Mouse (Mus musculus) cerebral cortex, adult 2 months (tissue): ENCODE measurements around the gene Olfr697.

Experiments used
- WGBS: fragments of 180-500 bp; shearing (Covaris S2); methylation state at CpG from one replicate; pipeline ENCODE4 v1.1.7; 2018; 5-methylcytosine and 5-hydroxymethylcytosine counted together

The Olfr697 gene

GRCm38 (mm10) chr7:106742343-106742742 lies at the start of gene Olfr697:
Olfr697 (minus strand) TSS chr7:106742443.
- WGBS, result 79% methylated on average over 1 of the region's 1 CpGs

GRCm38 (mm10) chr7:106761008-106761407 lies 18.8 kb upstream of the Olfr697 start:
- WGBS, result 92% methylated on average over 2 of the region's 2 CpGs

GRCm38 (mm10) chr7:106758800-106759199 lies 16.6 kb upstream of the Olfr697 start:
- whole genome bisulfite sequencing, result 94% methylated on average over 2 of the region's 2 CpGs

GRCm38 (mm10) chr7:106755297-106755696 lies 13.1 kb upstream of the Olfr697 start, which contains the start of gene Olfr698:
Olfr698 (minus strand) TSS chr7:106755397.

GRCm38 (mm10) chr7:106745811-106746210 lies 3.6 kb upstream of the Olfr697 start:
- WGBS, result 91% methylated on average over 5 of the region's 5 CpGs

GRCm38 (mm10) chr7:106733717-106734116 lies 8.5 kb downstream of the Olfr697 start:
- 69% methylated on average over 2 of the region's 2 CpGs for WGBS

GRCm38 (mm10) chr7:106725654-106726053 lies 16.6 kb downstream of the Olfr697 start:
- 82% methylated on average over 2 of the region's 2 CpGs for WGBS

GRCm38 (mm10) chr7:106716296-106716695 lies 25.9 kb downstream of the Olfr697 start, which contains the start of gene Olfr695:
Olfr695 (minus strand) TSS chr7:106716396.

GRCm38 (mm10) chr7:106711463-106711862 lies 30.8 kb downstream of the Olfr697 start:
- 81% methylated on average over 6 of the region's 6 CpGs for WGBS

GRCm38 (mm10) chr7:106707705-106708104 lies 34.5 kb downstream of the Olfr697 start:
- 88% methylated on average over 10 of the region's 10 CpGs for WGBS

GRCm38 (mm10) chr7:106696891-106697290 lies 45.4 kb downstream of the Olfr697 start:
- WGBS, result 68% methylated on average over 1 of the region's 1 CpGs

- 79% methylated on average over 3 of the region's 3 CpGs for WGBS
Observed at GRCm38 (mm10) chr7:106692976-106693375, 49.3 kb downstream of the Olfr697 start.

- WGBS, result 98% methylated on average over 1 of the region's 1 CpGs
Observed at GRCm38 (mm10) chr7:106691714-106692113, 50.5 kb downstream of the Olfr697 start, which contains the start of gene Olfr694. Olfr694 (minus strand) TSS chr7:106691814.
